Mouse (Mus musculus): ENCODE results near the gene D430041D05Rik. TPM values are rescaled to one million over a fixed set of nuclear protein-coding genes. Genes with fewer than 3 reads are reported as not detected.

Gene D430041D05Rik
- polyA plus RNA-seq, 1 experiment from 2014 or later = 0.06 TPM

DNA sequence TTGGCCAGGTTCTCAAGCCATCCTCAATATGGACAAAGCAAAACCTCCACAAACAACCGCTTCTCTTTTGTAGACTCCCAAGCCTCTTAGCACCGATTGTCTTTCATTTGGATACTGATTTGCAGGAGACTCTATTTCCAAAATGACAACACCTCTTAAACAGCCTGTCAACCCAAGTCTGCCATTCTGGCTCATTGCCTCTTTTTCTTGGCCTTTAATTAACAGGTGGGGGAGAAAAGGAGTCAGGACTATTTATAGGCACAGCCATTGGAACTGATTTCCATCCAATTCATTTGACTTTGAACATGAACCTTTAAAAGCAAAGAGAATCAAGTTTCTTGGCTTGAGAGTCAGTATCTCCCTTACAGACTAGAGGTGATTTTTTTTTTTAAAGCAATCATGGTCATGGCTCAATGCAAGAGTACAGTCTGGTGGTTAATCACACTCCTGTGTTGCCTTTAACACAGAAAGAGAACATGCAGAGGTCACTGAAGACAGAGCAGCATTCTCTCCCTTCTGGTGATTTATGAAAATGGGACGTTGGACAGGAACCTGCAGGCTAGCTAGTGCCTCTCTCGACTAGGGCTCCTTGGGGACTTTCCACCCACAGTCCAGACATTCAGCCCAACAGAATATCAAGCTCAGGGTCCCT lies 262.8 kb downstream of the D430041D05Rik start:
- no peaks in the 10 kb centered on the region for H3K9me3 ChIP-seq (replicated peaks)
- no peak overlapping the region for H3K9ac ChIP-seq
- H3K4me2 ChIP-seq = no peak overlapping the region
- 57% methylated on average over 4 of the region's 4 CpGs for WGBS
- no peaks in the 10 kb centered on the region for H3K27me3 ChIP-seq
- H3K36me3 ChIP-seq = no peaks in the 10 kb centered on the region
- H3K4me3 ChIP-seq = no peak overlapping the region
- H3K27ac ChIP-seq = no peak overlapping the region
- ATAC-seq (replicated peaks; ENCODE audit: insufficient number of reproducible peaks, insufficient read depth, low FRiP score, low read depth) = no peak
- H3K4me1 ChIP-seq (replicated peaks) = no peaks in the 10 kb centered on the region

DNA sequence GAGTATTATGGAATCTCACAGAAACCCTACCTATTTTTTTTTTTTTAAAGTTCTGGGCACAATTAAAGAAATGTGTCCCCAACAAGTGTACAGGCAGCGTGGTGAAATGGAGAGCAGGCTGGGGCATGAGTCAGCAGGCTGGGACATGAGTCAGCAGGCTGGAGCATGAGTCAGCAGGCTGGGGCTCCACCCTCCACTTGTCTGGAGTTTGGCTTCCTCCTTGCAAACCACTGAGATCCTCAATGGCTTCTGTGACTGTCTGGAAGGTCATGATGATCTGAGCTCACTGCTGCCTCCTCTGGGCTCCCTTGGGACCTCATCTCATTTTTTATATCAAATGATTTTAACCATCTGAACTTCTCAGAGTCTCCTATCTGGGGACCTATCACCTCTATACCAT lies 264.8 kb downstream of the D430041D05Rik start:
- ATAC-seq (replicated peaks; ENCODE audit: insufficient number of reproducible peaks, insufficient read depth, low FRiP score, low read depth) = no peak
- H3K9me3 ChIP-seq (replicated peaks) = no peaks in the 10 kb centered on the region

DNA sequence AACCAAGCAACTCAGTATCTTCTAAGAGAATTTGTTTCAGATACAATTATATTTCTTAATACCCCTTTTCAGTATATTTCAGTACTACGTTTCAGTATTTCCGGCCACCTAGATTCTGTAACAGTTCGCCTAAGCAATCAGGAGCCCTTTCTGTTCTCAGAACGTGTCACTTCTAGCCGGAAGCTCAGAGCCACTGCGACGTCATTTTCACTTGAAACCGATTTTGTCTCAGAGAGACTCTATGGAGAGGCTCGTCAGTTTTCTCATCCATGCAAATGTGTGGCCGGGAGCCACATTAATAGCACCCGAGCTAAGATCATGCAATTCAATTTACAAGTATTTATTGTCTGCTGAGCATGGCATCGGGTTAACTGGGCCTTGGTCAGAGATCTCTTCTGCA lies 266.8 kb downstream of the D430041D05Rik start:
- no peaks in the 10 kb centered on the region for H3K27me3 ChIP-seq
- no peak overlapping the region for H3K27ac ChIP-seq
- H3K4me1 ChIP-seq (replicated peaks) = no peaks in the 10 kb centered on the region
- no peaks in the 10 kb centered on the region for H3K36me3 ChIP-seq
- H3K4me2 ChIP-seq = no peak overlapping the region
- H3K9ac ChIP-seq = no peak overlapping the region
- 86% methylated on average over 12 of the region's 12 CpGs for WGBS
- no peak overlapping the region for H3K4me3 ChIP-seq
- H3K9me3 ChIP-seq (replicated peaks) = no peaks in the 10 kb centered on the region
- no peak for ATAC-seq (replicated peaks; ENCODE audit: insufficient number of reproducible peaks, insufficient read depth, low FRiP score, low read depth)

More for the DNA sequence above, 264.8 kb downstream of the D430041D05Rik start:
- Histone ChIP-seq H3K4me1 (replicated peaks) (no peaks in the 10 kb centered on the region), H3K4me3 (no peak overlapping the region), H3K36me3 (no peaks in the 10 kb centered on the region), H3K9ac (no peak overlapping the region), H3K4me2 (no peak overlapping the region), H3K27ac (no peak overlapping the region), H3K27me3 (no peaks in the 10 kb centered on the region)
- 68% methylated on average over 1 of the region's 1 CpGs for WGBS

DNA sequence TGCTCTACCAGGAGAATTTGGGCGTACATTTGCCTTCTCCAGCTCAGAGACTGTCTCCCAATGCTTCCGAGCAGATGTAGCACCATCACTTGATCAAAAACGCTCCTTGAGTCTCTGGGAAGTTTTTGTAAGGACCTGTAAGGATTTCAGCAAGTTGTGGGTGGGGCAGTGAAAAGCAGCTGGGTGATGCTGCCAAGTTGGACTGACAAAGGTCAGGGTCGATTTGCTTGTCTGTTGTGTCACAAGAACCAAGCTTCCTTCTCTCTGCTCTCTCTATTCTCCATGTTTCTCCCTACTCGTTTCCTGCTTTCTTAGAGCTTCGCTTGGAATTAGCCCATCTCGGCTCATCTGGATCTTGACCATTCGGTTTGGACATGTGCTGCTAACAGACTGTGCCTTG lies 268.7 kb downstream of the D430041D05Rik start:
- Histone ChIP-seq H3K9me3 (replicated peaks) (no peaks in the 10 kb centered on the region), H3K27ac (no peak overlapping the region), H3K27me3 (no peaks in the 10 kb centered on the region), H3K4me3 (no peak overlapping the region), H3K9ac (no peak overlapping the region), H3K4me2 (no peak overlapping the region), H3K4me1 (replicated peaks) (no peaks in the 10 kb centered on the region), H3K36me3 (no peaks in the 10 kb centered on the region)
- no peak for ATAC-seq (replicated peaks; ENCODE audit: insufficient number of reproducible peaks, insufficient read depth, low FRiP score, low read depth)
- WGBS = 82% methylated on average over 8 of the region's 8 CpGs

DNA sequence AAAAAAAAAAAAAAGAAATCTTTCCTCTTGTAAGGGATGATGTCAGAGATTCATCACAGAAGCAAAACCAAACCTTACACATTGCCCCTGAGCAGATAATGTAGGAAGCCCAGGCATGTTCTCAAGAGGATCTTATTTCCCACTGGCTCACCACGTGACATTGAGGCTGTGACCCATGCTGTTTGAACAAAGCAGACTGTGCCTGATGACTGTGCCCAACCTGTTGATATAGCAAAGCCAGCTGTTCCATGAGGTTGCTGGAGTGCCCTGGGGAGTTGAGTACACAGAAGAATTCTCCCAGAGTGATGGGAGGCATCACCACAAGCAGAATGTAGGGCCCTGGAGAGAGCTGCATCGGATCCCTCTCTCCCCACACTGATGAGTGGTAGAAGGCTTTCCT lies 274.9 kb downstream of the D430041D05Rik start:
- WGBS = 43% methylated on average over 2 of the region's 2 CpGs
- Histone ChIP-seq H3K27ac (no peak overlapping the region), H3K27me3 (no peaks in the 10 kb centered on the region), H3K4me2 (no peak overlapping the region), H3K9me3 (replicated peaks) (no peaks in the 10 kb centered on the region), H3K4me1 (replicated peaks) (no peaks in the 10 kb centered on the region), H3K4me3 (no peak overlapping the region), H3K9ac (no peak overlapping the region), H3K36me3 (no peaks in the 10 kb centered on the region)
- no peak for ATAC-seq (replicated peaks; ENCODE audit: insufficient number of reproducible peaks, insufficient read depth, low FRiP score, low read depth)

DNA sequence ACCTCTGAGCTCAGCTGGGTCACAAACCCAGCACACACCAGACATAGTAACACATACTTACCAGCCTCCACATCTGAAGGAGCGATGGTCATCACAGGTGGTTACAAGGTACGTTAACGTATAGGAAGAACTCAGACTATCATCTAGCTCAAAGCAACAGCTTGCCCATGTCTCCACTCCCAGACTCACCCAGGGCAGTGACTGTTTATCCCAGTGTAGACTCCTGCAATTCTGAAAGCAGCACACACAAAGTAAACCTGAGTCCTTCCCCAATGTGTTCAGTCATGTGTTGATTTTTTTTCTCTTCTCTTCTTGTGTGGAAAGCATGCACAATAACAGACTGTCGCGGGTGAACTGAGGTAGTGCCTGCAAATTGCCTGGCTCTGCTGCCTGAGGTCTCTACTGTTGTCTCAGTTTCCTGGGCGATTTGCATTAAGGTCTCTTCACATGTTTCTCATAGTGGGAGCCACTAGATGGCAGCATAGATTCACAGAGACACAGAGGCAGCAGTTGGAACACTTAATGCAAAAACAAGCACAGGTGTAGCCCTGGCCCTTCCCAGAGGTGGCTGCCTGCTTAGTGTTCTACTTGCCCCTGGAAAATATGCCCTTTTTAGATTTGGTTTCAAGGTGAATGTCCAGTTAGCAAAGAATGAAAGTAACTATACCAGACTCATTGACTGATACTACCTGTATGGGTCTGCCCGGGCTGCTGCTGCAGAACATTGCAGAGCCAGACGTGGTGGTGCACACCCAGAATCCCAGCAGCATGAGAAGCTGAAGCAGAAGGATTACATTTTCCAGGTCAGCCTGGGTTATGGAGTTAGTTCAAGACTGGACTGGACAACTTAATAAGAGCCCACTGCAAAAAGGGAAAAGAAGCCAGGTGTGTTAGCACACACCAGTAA lies 276.4 kb downstream of the D430041D05Rik start:
- no peak overlapping the region for H3K9ac ChIP-seq
- no peaks in the 10 kb centered on the region for H3K27me3 ChIP-seq
- WGBS = 46% methylated on average over 8 of the region's 8 CpGs
- H3K4me3 ChIP-seq = no peak overlapping the region
- H3K4me2 ChIP-seq = no peak overlapping the region
- H3K36me3 ChIP-seq = no peaks in the 10 kb centered on the region
- no peaks in the 10 kb centered on the region for H3K9me3 ChIP-seq (replicated peaks)
- ATAC-seq (replicated peaks; ENCODE audit: insufficient number of reproducible peaks, insufficient read depth, low FRiP score, low read depth) = no peak; the same call in 1 of the 2 replicates
- H3K27ac ChIP-seq = no peak overlapping the region
- H3K4me1 ChIP-seq (replicated peaks) = peaks cover 3% of the 10 kb centered on the region; the same call in 1 of the 2 replicates

DNA sequence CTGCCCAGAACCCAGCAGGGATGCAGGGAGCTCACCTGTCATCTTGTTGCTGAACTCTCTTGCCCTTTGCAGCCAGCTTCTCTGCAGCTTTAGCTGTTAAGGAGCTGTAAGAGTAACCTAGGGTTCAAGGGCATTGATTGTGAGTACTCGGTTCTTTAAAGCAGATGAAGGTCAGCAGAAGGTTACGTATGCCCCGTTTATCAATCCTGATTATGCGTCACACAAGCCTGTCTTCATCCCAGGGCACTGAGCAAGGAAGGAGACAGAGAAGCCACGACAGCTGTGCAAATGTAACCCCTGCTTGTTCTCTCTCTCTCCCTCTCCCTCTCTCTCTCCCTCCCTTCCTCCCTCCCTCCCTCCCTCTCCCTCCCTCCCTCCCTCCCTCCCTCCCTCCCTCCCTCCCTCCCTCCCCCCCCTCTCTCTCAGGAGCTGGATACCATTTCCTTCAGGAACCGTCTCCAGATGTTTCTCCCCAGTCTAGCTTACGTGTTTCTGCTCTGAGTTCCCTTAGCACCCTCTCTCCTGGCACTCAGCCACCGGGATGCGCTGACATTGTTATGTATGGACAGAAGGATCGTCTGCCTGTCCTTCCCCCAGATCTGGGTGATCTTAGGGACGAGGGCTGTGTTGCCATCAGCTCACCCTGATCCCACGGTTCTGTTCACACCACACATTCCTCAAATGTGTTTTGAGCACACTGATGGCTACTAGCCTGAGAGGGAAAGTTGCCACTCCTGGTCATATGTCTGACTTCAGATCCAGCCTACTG lies 277.6 kb downstream of the D430041D05Rik start:
- WGBS = 21% methylated on average over 12 of the region's 12 CpGs
- no peaks in the 10 kb centered on the region for H3K27me3 ChIP-seq
- ATAC-seq (replicated peaks; ENCODE audit: insufficient number of reproducible peaks, insufficient read depth, low FRiP score, low read depth) = no peak
- H3K4me1 ChIP-seq (replicated peaks) = peaks cover 3% of the 10 kb centered on the region; the same call in 1 of the 2 replicates
- H3K4me3 ChIP-seq = no peak overlapping the region
- no peak overlapping the region for H3K9ac ChIP-seq
- H3K27ac ChIP-seq = no peak overlapping the region
- no peak overlapping the region for H3K4me2 ChIP-seq
- no peaks in the 10 kb centered on the region for H3K9me3 ChIP-seq (replicated peaks)
- no peaks in the 10 kb centered on the region for H3K36me3 ChIP-seq

DNA sequence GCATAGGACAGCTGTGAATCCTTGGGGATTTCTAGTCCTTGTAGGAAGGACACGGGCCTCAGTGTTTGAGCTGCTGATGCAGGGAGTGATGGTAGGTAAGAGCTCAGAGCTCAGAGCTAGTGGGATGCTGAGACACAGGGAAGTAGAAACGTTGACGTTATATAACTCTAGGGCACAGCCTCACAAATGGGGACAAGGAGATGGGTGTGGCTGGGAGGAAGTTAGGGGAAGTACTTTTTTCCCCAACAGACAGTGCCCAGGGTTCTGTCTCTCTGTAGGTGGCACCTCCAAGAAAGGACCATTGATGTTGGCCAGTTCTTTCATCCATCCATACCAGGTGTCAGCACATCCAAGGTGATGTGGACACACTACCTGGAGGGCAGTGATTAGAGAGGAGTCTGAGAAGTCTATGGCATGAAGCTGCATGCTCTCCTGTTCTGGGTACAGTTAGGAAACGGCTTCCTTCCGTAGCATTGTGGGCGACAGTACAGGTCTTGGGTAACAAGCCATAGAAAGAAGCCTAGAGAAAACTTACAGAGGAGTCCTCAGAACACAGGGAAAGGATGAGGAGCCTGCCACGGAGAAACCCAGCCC lies 278.4 kb downstream of the D430041D05Rik start:
- no peak overlapping the region for H3K27ac ChIP-seq
- H3K9ac ChIP-seq = no peak overlapping the region
- H3K4me3 ChIP-seq = no peak overlapping the region
- no peak for ATAC-seq (replicated peaks; ENCODE audit: insufficient number of reproducible peaks, insufficient read depth, low FRiP score, low read depth)
- peaks cover 3% of the 10 kb centered on the region; the same call in 1 of the 2 replicates for H3K4me1 ChIP-seq (replicated peaks)
- no peaks in the 10 kb centered on the region for H3K27me3 ChIP-seq
- no peak overlapping the region for H3K4me2 ChIP-seq
- no peaks in the 10 kb centered on the region for H3K36me3 ChIP-seq
- H3K9me3 ChIP-seq (replicated peaks) = no peaks in the 10 kb centered on the region
- 64% methylated on average over 7 of the region's 7 CpGs for WGBS

DNA sequence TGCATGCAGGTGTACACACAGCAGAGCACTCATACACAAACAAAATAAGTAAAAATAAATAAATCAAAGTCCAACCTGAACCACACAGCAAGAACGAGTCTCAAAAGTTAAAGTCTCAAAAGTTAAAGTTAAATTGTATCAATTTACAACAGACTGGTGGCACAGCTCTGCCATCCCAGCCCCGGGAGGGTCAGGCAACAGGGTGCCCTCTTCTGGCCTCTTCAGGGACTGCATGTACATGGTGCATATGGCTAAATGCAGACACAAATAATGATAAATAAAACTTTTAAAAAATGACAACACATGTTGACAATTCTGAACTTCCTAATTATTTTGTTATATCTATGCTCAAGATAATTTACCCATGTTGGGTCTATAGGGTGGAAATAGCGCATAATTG lies 279.8 kb downstream of the D430041D05Rik start:
- Histone ChIP-seq H3K36me3 (no peaks in the 10 kb centered on the region), H3K9me3 (replicated peaks) (no peaks in the 10 kb centered on the region), H3K4me3 (no peak overlapping the region), H3K4me1 (replicated peaks) (peaks cover 3% of the 10 kb centered on the region; the same call in 1 of the 2 replicates), H3K27me3 (no peaks in the 10 kb centered on the region), H3K27ac (no peak overlapping the region), H3K4me2 (no peak overlapping the region), H3K9ac (no peak overlapping the region)
- 68% methylated on average over 3 of the region's 3 CpGs for WGBS
- ATAC-seq (replicated peaks; ENCODE audit: insufficient number of reproducible peaks, insufficient read depth, low FRiP score, low read depth) = no peak

DNA sequence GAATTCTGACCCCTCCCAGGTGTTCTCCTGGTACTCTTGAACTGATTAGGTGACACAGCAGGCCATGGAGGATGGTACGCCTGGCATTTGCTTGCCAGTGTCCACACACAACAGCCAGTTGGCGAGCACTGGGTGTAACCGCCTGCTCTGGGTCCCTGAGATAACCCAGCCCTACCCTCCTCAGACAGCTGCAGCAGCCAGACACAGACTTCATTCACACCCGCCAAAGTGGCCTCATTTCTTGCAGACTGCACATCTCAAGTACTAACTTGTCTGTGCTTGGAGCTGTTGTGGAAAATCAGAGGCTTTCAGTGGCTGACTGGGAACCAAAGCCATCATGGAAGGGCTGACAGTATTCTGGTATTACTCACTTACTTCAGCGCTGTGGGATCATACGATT lies 280.6 kb downstream of the D430041D05Rik start:
- Histone ChIP-seq H3K27me3 (0 out of 2 replicates have a peak, but pooled peaks cover 3% of the 10 kb centered on the region), H3K9me3 (replicated peaks) (no peaks in the 10 kb centered on the region), H3K9ac (no peak overlapping the region), H3K4me3 (no peak overlapping the region), H3K36me3 (no peaks in the 10 kb centered on the region), H3K4me1 (replicated peaks) (peaks cover 3% of the 10 kb centered on the region; the same call in 1 of the 2 replicates), H3K27ac (no peak overlapping the region), H3K4me2 (no peak overlapping the region)
- ATAC-seq (replicated peaks; ENCODE audit: insufficient number of reproducible peaks, insufficient read depth, low FRiP score, low read depth) = no peak
- WGBS = 33% methylated on average over 6 of the region's 6 CpGs
